Mouse (Mus musculus) bone marrow macrophage, adult 2 months (primary cell): Measurements from ENCODE around the gene Kat2a.
A peak's percentile ranks its signal among the peaks of the same experiment; 100 is the strongest.

Experiments
- CTCF ChIP-seq: IDR thresholded peaks from 2 replicates; pipeline ENCODE4 v1.5.1; 2012; ENCODE audit warnings: low read depth, mild to moderate bottlenecking, low read length, moderate library complexity
- POLR2A ChIP-seq: IDR thresholded peaks from 2 replicates; pipeline ENCODE4 v1.6.1; 2012; ENCODE audit warnings: mild to moderate bottlenecking, low read depth, low read length, borderline replicate concordance

DNA sequence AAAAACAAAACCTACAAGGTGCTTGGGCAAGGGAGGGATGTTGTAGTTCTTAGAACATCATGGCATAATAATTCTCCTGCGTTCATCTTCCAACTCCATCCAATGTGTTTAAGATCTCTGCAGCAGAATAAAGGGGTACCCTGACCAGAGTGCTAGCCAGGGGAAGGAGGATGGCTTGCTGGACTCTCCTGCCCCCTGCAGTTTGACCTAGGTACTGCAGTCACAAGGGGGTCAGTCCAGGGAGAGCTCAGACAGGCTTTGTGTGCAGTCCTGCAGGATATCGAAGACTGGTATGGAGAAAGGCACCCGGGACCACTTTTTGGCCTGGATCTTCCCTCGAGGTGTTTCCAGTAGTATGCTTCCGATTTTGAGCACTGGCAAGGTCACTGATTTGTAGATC, 17.3 kb downstream of the Kat2a start:
- peak; percentile 63; the same call in 1 of the 2 replicates for TF ChIP-seq CTCF
- TF ChIP-seq POLR2A = no peak
